Mouse (Mus musculus) cerebellum, postnatal 4 days (tissue): Measurements from ENCODE around the gene Micu1.

Experiments used
- DNase-seq, 2 experiments: peaks; one replicate each; pipeline ENCODE4 v3.0.0; 2022; ENCODE audit warnings: low spot score in 2 of 2, mixed read lengths in 1 of 2

Gene Micu1

GRCm38 (mm10) chr10:59809991-59810574, 107.8 kb downstream of the Micu1 start:
- peak in 1 of 2 experiments; percentile 16 for DNase-seq

GRCm38 (mm10) chr10:59812939-59813338, 110.7 kb downstream of the Micu1 start:
- DNase-seq = no peak

- DNase-seq = no peak
These were observed 111.5 kb downstream of the Micu1 start for GRCm38 (mm10) chr10:59813759-59814158.

- peak in 1 of 2 experiments; percentile 48 for DNase-seq
These were observed 112.4 kb downstream of the Micu1 start for GRCm38 (mm10) chr10:59814505-59815155.

GRCm38 (mm10) chr10:59816569-59816968, 114.3 kb downstream of the Micu1 start:
- no peak for DNase-seq

GRCm38 (mm10) chr10:59817528-59817927, 115.3 kb downstream of the Micu1 start:
- DNase-seq = no peak

- no peak for DNase-seq
These were observed 115.7 kb downstream of the Micu1 start for GRCm38 (mm10) chr10:59817991-59818390.

GRCm38 (mm10) chr10:59819146-59819545, 116.9 kb downstream of the Micu1 start:
- DNase-seq = no peak

- no peak for DNase-seq
These were observed 118.6 kb downstream of the Micu1 start for GRCm38 (mm10) chr10:59820886-59821285.

- no peak for DNase-seq
These were observed 119.2 kb downstream of the Micu1 start for GRCm38 (mm10) chr10:59821334-59822066.

GRCm38 (mm10) chr10:59822857-59823256, 120.6 kb downstream of the Micu1 start:
- no peak for DNase-seq

- no peak for DNase-seq
These were observed 123.0 kb downstream of the Micu1 start for GRCm38 (mm10) chr10:59825137-59825812.

- DNase-seq = no peak
These were observed 127.6 kb downstream of the Micu1 start for GRCm38 (mm10) chr10:59829886-59830285.

GRCm38 (mm10) chr10:59831950-59832349, 129.7 kb downstream of the Micu1 start:
- DNase-seq = no peak

- DNase-seq = no peak
These were observed 133.3 kb downstream of the Micu1 start for GRCm38 (mm10) chr10:59835301-59836155.

- no peak for DNase-seq
These were observed 135.2 kb downstream of the Micu1 start for GRCm38 (mm10) chr10:59837490-59837889.

- DNase-seq = no peak
These were observed 139.2 kb downstream of the Micu1 start for GRCm38 (mm10) chr10:59841434-59841833.

- no peak for DNase-seq
These were observed 140.8 kb downstream of the Micu1 start for GRCm38 (mm10) chr10:59843125-59843524.

- DNase-seq = no peak
These were observed 142.4 kb downstream of the Micu1 start for GRCm38 (mm10) chr10:59844686-59845085.

GRCm38 (mm10) chr10:59846416-59846815, 144.1 kb downstream of the Micu1 start:
- no peak for DNase-seq
